Mouse (Mus musculus): ENCODE results near the gene Zbtb32.

DNA sequence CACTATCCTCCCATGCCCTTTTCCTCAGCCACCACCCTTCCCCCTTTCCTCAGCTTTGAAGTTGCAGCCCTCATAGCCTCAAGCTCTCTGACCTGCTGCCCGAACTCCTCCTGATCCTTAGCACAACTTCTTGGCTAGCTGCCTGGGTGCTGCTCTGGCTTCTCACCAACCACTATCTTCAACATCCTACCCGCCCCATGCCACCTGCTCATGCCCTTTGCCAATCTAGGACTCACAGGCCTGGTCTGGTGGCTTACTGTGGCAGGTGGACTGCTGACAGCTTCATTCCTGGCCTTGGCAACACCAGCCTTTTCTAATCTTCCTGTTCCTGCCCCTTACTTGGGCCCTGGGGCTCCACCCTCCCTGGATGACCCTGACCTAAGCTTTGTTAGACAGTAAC, 25.7 kb downstream of the Zbtb32 start:
- TF ChIP-seq CTCF (IDR thresholded peaks at IDR 0.05; ENCODE audit: low read depth) (no peak), EP300 (IDR thresholded peaks at IDR 0.05; ENCODE audit: low read depth) (no peak)

Data from liver, embryonic 14.5 days (tissue).